Mouse (Mus musculus) limb, embryonic 13.5 days (tissue): Measurements from ENCODE around the gene Wdr91. TPM values are rescaled to one million over a fixed set of nuclear protein-coding genes. Genes with fewer than 3 reads are reported as not detected.
A peak's percentile ranks its signal among the peaks of the same experiment; 100 is the strongest.

ENCODE experiments used
- ATAC-seq: fragments of 200-750 bp; cut with Nextera tagmentation; 2 replicates; pipeline ENCODE4 v1.8.0; 2017; ENCODE audit warnings: low read depth, moderate number of reproducible peaks, moderate TSS enrichment; ENCODE audit not compliant: low FRiP score
- H3K27ac ChIP-seq: fragments of 300-500 bp; sonication (generic); 2 replicates; pipeline ENCODE4 v1.5.1; 2015; ENCODE audit warnings: inconsistent platforms, mild to moderate bottlenecking, moderate library complexity
- H3K27me3 ChIP-seq: fragments of 300-500 bp; sonication (generic); 2 replicates; pipeline ENCODE4 v1.6.1; 2015; ENCODE audit warnings: mild to moderate bottlenecking, inconsistent platforms
- H3K36me3 ChIP-seq: fragments of 300-500 bp; sonication (generic); 2 replicates; pipeline ENCODE4 v1.6.1; 2015; ENCODE audit warnings: inconsistent platforms, mild to moderate bottlenecking, moderate library complexity
- H3K4me1 ChIP-seq: fragments of 300-500 bp; sonication (generic); 2 replicates; pipeline ENCODE4 v1.6.1; 2015; ENCODE audit warnings: inconsistent platforms
- H3K4me2 ChIP-seq: fragments of 300-500 bp; sonication (generic); replicated peaks from 2 replicates; pipeline ENCODE4 v1.6.1; 2015; ENCODE audit warnings: inconsistent platforms, mild to moderate bottlenecking, moderate library complexity
- H3K4me3 ChIP-seq: fragments of 300-500 bp; sonication (generic); 2 replicates; pipeline ENCODE4 v1.5.1; 2015; ENCODE audit warnings: moderate library complexity, mild to moderate bottlenecking, inconsistent platforms
- H3K9ac ChIP-seq: fragments of 300-500 bp; sonication (generic); 2 replicates; pipeline ENCODE4 v1.6.1; 2015; ENCODE audit warnings: mild to moderate bottlenecking, inconsistent platforms
- H3K9me3 ChIP-seq: fragments of 300-500 bp; sonication (generic); 2 replicates; pipeline ENCODE4 v1.6.1; 2016; ENCODE audit warnings: inconsistent platforms
- WGBS: fragments of 180-500 bp; shearing (Covaris S2); methylation state at CpG from one replicate; pipeline ENCODE4 v1.1.7; 2015; 5-methylcytosine and 5-hydroxymethylcytosine counted together
- polyA plus RNA-seq: library from polyadenylated mRNA; unstranded; fragments of >200 nt; fragmentation: Nextera tagmentation; extraction: Ambion mirVana; gene quantifications from 2 replicates; pipeline ENCODE4 v1.2.1, GENCODE M21; 2015

Gene Wdr91
- polyA plus RNA-seq, 1 experiment from 2014 or later = 11.5 TPM

DNA sequence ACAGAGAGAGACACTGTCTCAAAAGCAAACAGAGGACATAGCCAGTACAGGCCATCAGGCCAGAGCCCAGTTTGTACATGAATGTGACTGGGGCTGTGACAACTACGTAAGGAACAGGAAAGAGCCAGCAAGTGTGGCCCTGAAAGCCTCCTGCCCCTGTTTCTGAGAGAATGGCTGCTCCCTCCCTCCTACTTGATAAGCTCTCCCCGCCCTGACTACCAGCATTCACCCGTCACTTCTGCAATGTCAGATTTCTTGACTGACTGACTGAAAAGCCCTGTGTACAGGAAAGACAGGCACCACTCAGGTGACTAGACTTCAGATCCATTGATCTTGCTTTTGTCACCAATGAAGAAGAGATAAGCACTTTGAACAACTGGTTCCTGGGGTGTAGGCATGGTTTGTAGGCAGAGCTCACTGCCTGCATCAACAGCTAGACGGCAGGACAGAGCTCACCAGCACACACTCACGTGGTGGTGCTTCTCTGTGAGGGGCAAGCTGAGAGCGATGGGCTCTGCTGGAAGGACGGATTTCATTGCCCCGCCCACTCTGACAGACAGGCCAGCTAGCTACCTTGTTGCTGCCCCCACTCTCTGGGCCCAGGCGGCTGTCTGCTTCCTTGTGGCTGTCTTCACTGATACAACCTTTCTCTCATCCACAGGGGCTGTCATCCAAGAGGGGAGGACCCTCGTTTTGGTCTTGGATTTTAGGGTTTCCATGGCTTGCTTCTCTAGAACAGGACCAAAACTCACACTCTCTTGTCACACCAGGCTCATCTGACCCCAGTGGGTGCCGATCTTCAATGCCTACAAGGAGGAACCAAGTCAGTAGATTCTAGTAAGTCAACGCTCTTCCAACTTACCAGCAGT, 34.5 kb downstream of the Wdr91 start:
- H3K4me2 ChIP-seq = peak overlapping the region; percentile 78
- 61% methylated on average over 12 of the region's 12 CpGs for WGBS
- peaks cover 29% of the 10 kb centered on the region for H3K4me1 ChIP-seq
- no peaks in the 10 kb centered on the region for H3K27me3 ChIP-seq
- H3K27ac ChIP-seq = no peak overlapping the region
- H3K9me3 ChIP-seq = no peaks in the 10 kb centered on the region
- no peak for ATAC-seq
- peak overlapping the region; percentile 78; the same call in 1 of the 2 replicates for H3K4me3 ChIP-seq
- H3K9ac ChIP-seq = peak overlapping the region; percentile 86; the same call in 1 of the 2 replicates
- peaks cover 53% of the 10 kb centered on the region for H3K36me3 ChIP-seq

- 89% methylated on average over 15 of the region's 15 CpGs for WGBS
- Histone ChIP-seq H3K9me3 (no peaks in the 10 kb centered on the region), H3K9ac (no peak overlapping the region), H3K27me3 (no peaks in the 10 kb centered on the region), H3K27ac (no peak overlapping the region), H3K4me2 (no peak overlapping the region), H3K4me3 (no peak overlapping the region), H3K36me3 (peaks cover 44% of the 10 kb centered on the region), H3K4me1 (peaks cover 37% of the 10 kb centered on the region)
- ATAC-seq = no peak
Measured at GRCm38 (mm10) chr6:34875268-34875761, 35.4 kb downstream of the Wdr91 start.

DNA sequence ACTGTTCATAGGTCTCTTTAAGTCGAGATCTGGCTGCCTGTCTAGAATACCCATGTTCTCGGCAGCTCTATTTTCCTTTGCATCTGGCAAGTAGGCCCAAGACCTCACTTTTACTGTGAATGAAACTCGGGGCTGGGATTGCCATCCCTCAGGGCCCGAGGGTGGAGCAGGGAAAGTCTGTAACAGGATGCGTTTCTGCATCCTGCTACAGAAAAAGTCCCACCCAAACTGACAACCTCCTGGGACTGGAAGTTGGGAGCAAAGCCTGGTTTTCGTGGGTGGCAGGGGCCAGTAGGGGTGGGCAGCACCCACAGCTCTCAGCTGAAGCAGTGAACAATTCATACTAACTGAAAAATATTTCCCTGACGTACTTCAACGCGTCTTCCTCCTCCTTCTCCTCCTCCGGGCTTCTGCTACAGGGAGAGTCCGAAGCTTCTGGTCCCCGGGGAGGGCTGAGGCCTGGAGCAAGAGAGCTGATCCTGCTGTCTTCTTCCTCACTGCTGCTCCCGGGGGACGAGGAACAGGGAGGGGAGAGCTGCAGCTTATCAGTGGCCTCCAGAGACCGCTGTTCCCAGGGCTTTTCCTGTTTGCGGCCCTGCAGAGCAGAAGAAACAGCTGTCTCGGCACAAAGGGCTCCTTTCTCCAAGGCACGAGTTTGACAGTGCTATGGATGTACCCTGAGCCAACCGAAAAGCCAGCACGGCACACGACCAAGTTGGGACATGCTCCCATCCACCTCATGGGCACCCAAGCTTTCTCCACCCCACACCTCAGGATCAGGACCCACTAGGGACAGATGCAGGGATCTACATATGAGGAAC, 36.4 kb downstream of the Wdr91 start:
- H3K36me3 ChIP-seq = peaks cover 35% of the 10 kb centered on the region
- H3K4me1 ChIP-seq = peaks cover 43% of the 10 kb centered on the region
- H3K4me2 ChIP-seq = no peak overlapping the region
- ATAC-seq = no peak
- no peaks in the 10 kb centered on the region for H3K9me3 ChIP-seq
- H3K9ac ChIP-seq = peak overlapping the region; percentile 4; the same call in 1 of the 2 replicates
- no peak overlapping the region for H3K4me3 ChIP-seq
- peak overlapping the region; percentile 6; the same call in 1 of the 2 replicates for H3K27ac ChIP-seq
- no peaks in the 10 kb centered on the region for H3K27me3 ChIP-seq
- WGBS = 82% methylated on average over 21 of the region's 21 CpGs

DNA sequence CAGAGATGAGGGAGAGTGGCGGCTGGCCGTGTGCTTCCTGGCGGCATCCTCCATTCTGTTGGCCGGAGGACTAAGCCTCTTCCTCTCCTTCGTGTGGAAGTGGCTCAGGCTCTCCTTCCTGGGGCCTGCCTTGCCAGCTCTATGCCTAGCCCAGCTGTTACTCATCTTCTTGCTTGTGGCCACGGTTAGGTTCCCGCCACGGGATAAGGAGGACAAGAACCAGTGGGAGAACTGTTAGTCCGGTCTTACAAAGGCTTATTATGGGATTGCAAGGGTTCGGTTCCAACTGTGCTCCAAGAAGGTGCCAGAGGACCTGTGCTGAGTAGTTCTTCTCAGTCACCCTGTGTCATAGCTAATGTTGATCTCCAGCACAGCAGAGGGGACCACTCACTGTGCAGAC, 37.8 kb downstream of the Wdr91 start:
- H3K4me3 ChIP-seq = no peak overlapping the region
- H3K27me3 ChIP-seq = no peaks in the 10 kb centered on the region
- no peak for ATAC-seq
- no peak overlapping the region for H3K27ac ChIP-seq
- 91% methylated on average over 10 of the region's 10 CpGs for WGBS
- peaks cover 33% of the 10 kb centered on the region for H3K4me1 ChIP-seq
- no peak overlapping the region for H3K9ac ChIP-seq
- no peak overlapping the region for H3K4me2 ChIP-seq
- H3K9me3 ChIP-seq = no peaks in the 10 kb centered on the region
- peaks cover 31% of the 10 kb centered on the region for H3K36me3 ChIP-seq

DNA sequence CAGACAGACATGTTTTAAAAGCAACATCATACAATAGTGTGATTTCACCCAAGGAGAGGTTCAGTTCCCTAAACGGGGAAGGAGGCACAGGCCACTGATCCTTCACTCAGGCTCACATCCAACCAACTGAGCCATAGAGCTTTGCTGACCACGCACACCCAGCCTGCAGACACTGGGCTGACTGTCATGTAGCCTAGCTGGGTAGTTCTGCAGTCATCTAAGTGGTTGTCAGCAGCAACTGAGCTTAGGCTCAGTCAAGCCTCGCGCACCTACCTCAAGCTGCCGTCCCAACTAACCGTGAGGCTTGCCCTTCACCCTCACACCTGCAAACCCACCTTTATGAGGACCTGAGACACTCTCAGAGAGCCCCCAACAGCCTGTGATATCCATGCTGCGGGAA, 38.7 kb downstream of the Wdr91 start:
- no peak overlapping the region for H3K9ac ChIP-seq
- ATAC-seq = no peak
- no peak overlapping the region for H3K4me2 ChIP-seq
- no peaks in the 10 kb centered on the region for H3K9me3 ChIP-seq
- H3K27ac ChIP-seq = no peak overlapping the region
- no peak overlapping the region for H3K4me3 ChIP-seq
- peaks cover 28% of the 10 kb centered on the region for H3K4me1 ChIP-seq
- 87% methylated on average over 7 of the region's 7 CpGs for WGBS
- peaks cover 31% of the 10 kb centered on the region for H3K36me3 ChIP-seq
- H3K27me3 ChIP-seq = no peaks in the 10 kb centered on the region

GRCm38 (mm10) chr6:34870724-34871123, 40.0 kb downstream of the Wdr91 start:
- Histone ChIP-seq H3K9ac (no peak overlapping the region), H3K36me3 (peaks cover 26% of the 10 kb centered on the region), H3K4me2 (no peak overlapping the region), H3K4me1 (peaks cover 23% of the 10 kb centered on the region), H3K27me3 (no peaks in the 10 kb centered on the region), H3K27ac (peak overlapping the region; percentile 39; the same call in 1 of the 2 replicates), H3K4me3 (no peak overlapping the region), H3K9me3 (no peaks in the 10 kb centered on the region)
- no peak for ATAC-seq
- 52% methylated on average over 5 of the region's 5 CpGs for WGBS

- no peak for ATAC-seq
- H3K9ac ChIP-seq = no peak overlapping the region; the same call in 1 of the 2 replicates
- H3K27ac ChIP-seq = peak overlapping the region; percentile 16; the same call in 1 of the 2 replicates
- no peaks in the 10 kb centered on the region for H3K9me3 ChIP-seq
- peaks cover 29% of the 10 kb centered on the region for H3K4me1 ChIP-seq
- no peak overlapping the region for H3K4me2 ChIP-seq
- H3K36me3 ChIP-seq = peaks cover 23% of the 10 kb centered on the region
- no peak overlapping the region for H3K4me3 ChIP-seq
- WGBS = 75% methylated on average over 5 of the region's 5 CpGs
- no peaks in the 10 kb centered on the region for H3K27me3 ChIP-seq
Measured at GRCm38 (mm10) chr6:34870136-34870535, 40.5 kb downstream of the Wdr91 start.

GRCm38 (mm10) chr6:34869225-34869915, 41.3 kb downstream of the Wdr91 start:
- Histone ChIP-seq H3K9me3 (no peaks in the 10 kb centered on the region), H3K4me2 (no peak overlapping the region), H3K4me3 (no peak overlapping the region), H3K9ac (no peak overlapping the region), H3K36me3 (peaks cover 18% of the 10 kb centered on the region), H3K4me1 (peaks cover 30% of the 10 kb centered on the region), H3K27ac (0 out of 2 replicates have a peak overlapping the region, but pooled peaks have one; percentile 16), H3K27me3 (no peaks in the 10 kb centered on the region)
- ATAC-seq = no peak
- 76% methylated on average over 13 of the region's 13 CpGs for WGBS

DNA sequence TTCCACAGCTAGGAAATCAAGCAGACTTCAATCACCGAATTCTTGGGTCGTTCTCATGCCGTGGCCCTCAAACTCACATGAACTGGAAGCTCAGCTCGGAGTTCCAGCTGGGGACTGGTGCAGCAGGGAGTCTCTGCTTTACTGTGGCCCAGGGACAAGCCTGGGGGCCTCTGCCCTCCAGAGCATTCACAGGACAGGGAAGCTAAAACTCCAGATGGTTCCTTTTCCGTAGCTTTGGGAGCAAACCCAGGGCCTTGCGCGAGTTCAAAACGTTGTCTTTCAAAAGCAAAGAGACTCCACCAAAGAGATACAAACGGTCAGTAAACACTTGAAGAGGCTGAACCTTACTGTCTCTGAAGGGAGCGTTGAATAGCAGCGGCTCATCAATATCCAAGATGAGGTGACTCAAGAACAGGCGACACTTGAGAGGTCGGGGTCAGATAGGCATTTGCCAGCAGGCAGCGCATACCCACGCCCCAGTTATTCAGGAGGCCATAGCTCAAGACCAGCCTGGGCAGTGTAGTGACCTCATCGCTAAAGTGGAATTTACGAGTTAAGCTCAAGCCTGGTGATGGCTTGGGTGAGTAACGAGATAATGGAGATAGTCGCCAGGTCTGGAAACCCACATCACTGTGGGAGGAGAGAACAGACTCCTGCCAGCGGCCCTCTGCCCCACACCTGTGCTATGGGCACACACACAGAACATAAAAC, 42.0 kb downstream of the Wdr91 start:
- Histone ChIP-seq H3K27me3 (no peaks in the 10 kb centered on the region), H3K9me3 (no peaks in the 10 kb centered on the region), H3K27ac (no peak overlapping the region), H3K9ac (no peak overlapping the region), H3K4me1 (peaks cover 30% of the 10 kb centered on the region), H3K36me3 (peaks cover 11% of the 10 kb centered on the region), H3K4me2 (no peak overlapping the region), H3K4me3 (no peak overlapping the region)
- ATAC-seq = no peak
- WGBS = 79% methylated on average over 20 of the region's 20 CpGs

- ATAC-seq = no peak
- no peak overlapping the region for H3K4me2 ChIP-seq
- peaks cover 35% of the 10 kb centered on the region for H3K4me1 ChIP-seq
- H3K9ac ChIP-seq = no peak overlapping the region
- no peaks in the 10 kb centered on the region for H3K9me3 ChIP-seq
- peaks cover 4% of the 10 kb centered on the region; the same call in 1 of the 2 replicates for H3K36me3 ChIP-seq
- no peak overlapping the region for H3K27ac ChIP-seq
- H3K4me3 ChIP-seq = no peak overlapping the region
- WGBS = 85% methylated on average over 10 of the region's 10 CpGs
- no peaks in the 10 kb centered on the region for H3K27me3 ChIP-seq
Measured at GRCm38 (mm10) chr6:34867995-34868350, 42.7 kb downstream of the Wdr91 start.

- no peaks in the 10 kb centered on the region for H3K9me3 ChIP-seq
- H3K4me2 ChIP-seq = no peak overlapping the region
- H3K27ac ChIP-seq = no peak overlapping the region
- ATAC-seq = no peak
- no peaks in the 10 kb centered on the region for H3K36me3 ChIP-seq
- H3K9ac ChIP-seq = no peak overlapping the region
- peaks cover 39% of the 10 kb centered on the region for H3K4me1 ChIP-seq
- no peak overlapping the region for H3K4me3 ChIP-seq
- whole genome bisulfite sequencing = 81% methylated on average over 16 of the region's 16 CpGs
- H3K27me3 ChIP-seq = no peaks in the 10 kb centered on the region
Measured at GRCm38 (mm10) chr6:34867301-34867994, 43.2 kb downstream of the Wdr91 start.
